Mouse (Mus musculus) embryonic fibroblast, embryonic 13.5 days (primary cell): ENCODE results near the gene Hoxa7. TPM values are rescaled to one million over a fixed set of nuclear protein-coding genes. Genes with fewer than 3 reads are reported as not detected.

Experiments used
- H3K27ac ChIP-seq: 2 replicates; pipeline ENCODE4 v1.5.1; 2012; ENCODE audit warnings: low read length, control low read depth, inconsistent platforms; ENCODE audit not compliant: insufficient read depth
- H3K4me1 ChIP-seq: 2 replicates; pipeline ENCODE4 v1.6.1; 2011; ENCODE audit warnings: low read length; ENCODE audit not compliant: control insufficient read depth, insufficient read depth
- H3K4me3 ChIP-seq: 2 replicates; pipeline ENCODE4 v1.5.1; 2011; ENCODE audit warnings: mild to moderate bottlenecking, control low read depth, low read length; ENCODE audit not compliant: insufficient read depth
- CTCF ChIP-seq: IDR thresholded peaks from 2 replicates; pipeline ENCODE4 v1.5.1; 2011; ENCODE audit warnings: mild to moderate bottlenecking, control low read depth, low read length, moderate library complexity, borderline replicate concordance; ENCODE audit not compliant: insufficient read depth
- POLR2A ChIP-seq: IDR thresholded peaks from 2 replicates; pipeline ENCODE4 v1.6.1; 2011; ENCODE audit warnings: low read depth, mild to moderate bottlenecking, control low read depth, low read length, moderate library complexity
- polyA plus RNA-seq: library from polyadenylated mRNA; stranded (reverse); fragments of >200 nt; gene quantifications from 2 replicates; pipeline ENCODE4 v1.2.4, GENCODE M21; 2011; ENCODE audit warnings: low read depth; ENCODE audit not compliant: missing spikeins, insufficient read length

The Hoxa7 gene
- polyA plus RNA-seq, 1 experiment, result 15.8 TPM

- TF ChIP-seq CTCF (no peak), POLR2A (no peak)
- Histone ChIP-seq H3K4me1 (peaks cover 11% of the 10 kb centered on the region), H3K4me3 (no peak overlapping the region), H3K27ac (no peak overlapping the region)
Observed at GRCm38 (mm10) chr6:52189172-52189591, 32.5 kb downstream of the Hoxa7 start.

- Histone ChIP-seq H3K4me3 (no peak overlapping the region), H3K27ac (no peak overlapping the region), H3K4me1 (peaks cover 11% of the 10 kb centered on the region)
- TF ChIP-seq POLR2A (no peak), CTCF (no peak)
Observed at GRCm38 (mm10) chr6:52186500-52186899, 35.2 kb downstream of the Hoxa7 start.

GRCm38 (mm10) chr6:52185834-52186233 lies 35.8 kb downstream of the Hoxa7 start:
- Histone ChIP-seq H3K4me3 (no peak overlapping the region), H3K4me1 (peaks cover 11% of the 10 kb centered on the region), H3K27ac (peak overlapping the region; percentile 69)
- TF ChIP-seq CTCF, result no peak
- TF ChIP-seq POLR2A, result no peak

- H3K27ac ChIP-seq, result peak overlapping the region; percentile 69
- TF ChIP-seq POLR2A (no peak), CTCF (no peak)
- H3K4me1 ChIP-seq, result peaks cover 11% of the 10 kb centered on the region
- H3K4me3 ChIP-seq, result no peak overlapping the region
Observed at GRCm38 (mm10) chr6:52185222-52185621, 36.4 kb downstream of the Hoxa7 start.

GRCm38 (mm10) chr6:52184668-52185067 lies 37.0 kb downstream of the Hoxa7 start:
- H3K27ac ChIP-seq, result peak overlapping the region; percentile 24; the same call in 1 of the 2 replicates
- H3K4me1 ChIP-seq, result peaks cover 7% of the 10 kb centered on the region
- TF ChIP-seq POLR2A, result no peak
- TF ChIP-seq CTCF, result no peak
- H3K4me3 ChIP-seq, result no peak overlapping the region

- Histone ChIP-seq H3K27ac (peak overlapping the region; percentile 67), H3K4me3 (peak overlapping the region; percentile 24), H3K4me1 (peaks cover 5% of the 10 kb centered on the region)
- TF ChIP-seq POLR2A (no peak), CTCF (no peak)
Observed at GRCm38 (mm10) chr6:52183311-52184080, 38.2 kb downstream of the Hoxa7 start.

GRCm38 (mm10) chr6:52182793-52183192 lies 38.9 kb downstream of the Hoxa7 start:
- peak overlapping the region; percentile 24 for H3K4me3 ChIP-seq
- H3K4me1 ChIP-seq, result peaks cover 5% of the 10 kb centered on the region
- peak overlapping the region; percentile 67; the same call in 1 of the 2 replicates for H3K27ac ChIP-seq
- TF ChIP-seq POLR2A, result no peak
- TF ChIP-seq CTCF, result no peak

GRCm38 (mm10) chr6:52182030-52182429 lies 39.6 kb downstream of the Hoxa7 start:
- Histone ChIP-seq H3K4me1 (peaks cover 5% of the 10 kb centered on the region), H3K27ac (no peak overlapping the region)
- no peak for TF ChIP-seq CTCF
- no peak for TF ChIP-seq POLR2A

GRCm38 (mm10) chr6:52180726-52181125 lies 40.9 kb downstream of the Hoxa7 start:
- TF ChIP-seq POLR2A (no peak), CTCF (no peak)
- Histone ChIP-seq H3K27ac (peak overlapping the region; percentile 64), H3K4me1 (peaks cover 3% of the 10 kb centered on the region), H3K4me3 (peak overlapping the region; percentile 45)

More at GRCm38 (mm10) chr6:52182030-52182429, 39.6 kb downstream of the Hoxa7 start:
- 0 out of 2 replicates have a peak overlapping the region, but pooled peaks have one; percentile 1 for H3K4me3 ChIP-seq

- TF ChIP-seq POLR2A, result 0 out of 2 replicates have a peak, but pooled peaks have one; percentile 17
- no peak for TF ChIP-seq CTCF
- peaks cover 2% of the 10 kb centered on the region; the same call in 1 of the 2 replicates for H3K4me1 ChIP-seq
- peak overlapping the region; percentile 64 for H3K27ac ChIP-seq
- H3K4me3 ChIP-seq, result peak overlapping the region; percentile 45
Observed at GRCm38 (mm10) chr6:52180213-52180710, 41.4 kb downstream of the Hoxa7 start.
